Mouse (Mus musculus) skeletal muscle tissue, adult 2 months (tissue): ENCODE results near the gene Hist1h2bg.

ENCODE experiments used
- DNase-seq: peaks from one replicate; pipeline ENCODE4 v3.0.0-alpha.2; 2012; ENCODE audit warnings: low read depth, low spot score

Gene Hist1h2bg

GRCm38 (mm10) chr13:23611638-23612037 is 40.4 kb downstream of the Hist1h2bg start:
- DNase-seq, result no peak

- DNase-seq, result no peak
Measured at GRCm38 (mm10) chr13:23620056-23620732, 49.0 kb downstream of the Hist1h2bg start.

- peak; percentile 87 for DNase-seq
Measured at GRCm38 (mm10) chr13:23620733-23621531, 49.7 kb downstream of the Hist1h2bg start, which contains the start of gene Hist1h2be. Gene Hist1h2be, minus strand, starts transcription at chr13:23621124.
